Mouse (Mus musculus): Measurements from ENCODE around the gene Arpp19.

DNA sequence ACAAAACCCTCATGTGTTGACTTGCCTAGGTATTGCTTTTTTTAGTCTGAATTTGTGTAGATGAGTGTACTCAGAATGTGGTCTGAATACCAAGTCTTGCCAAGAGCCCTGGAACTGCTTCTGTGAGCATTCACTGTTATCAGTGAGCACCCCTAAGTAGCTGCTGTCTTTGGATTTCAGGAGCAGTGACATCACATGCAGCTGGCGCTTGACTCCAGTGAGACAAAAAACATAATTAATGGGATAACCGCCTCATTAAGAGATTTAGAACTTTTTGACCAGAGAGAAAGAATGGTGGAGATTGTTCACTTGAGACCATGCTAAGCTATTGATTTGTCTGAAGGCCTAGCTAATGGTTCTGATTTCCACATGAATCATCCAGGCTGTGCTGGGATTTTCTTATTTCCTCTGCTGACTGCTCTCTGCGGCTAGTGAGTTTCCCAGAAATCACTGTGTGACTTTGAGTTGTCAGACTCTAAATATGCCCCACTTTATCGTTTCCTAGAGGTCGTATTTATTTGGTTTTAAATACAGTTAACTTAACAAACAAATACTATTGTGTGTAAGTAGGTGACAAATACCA lies 47.9 kb downstream of the Arpp19 start:
- TF ChIP-seq CTCF (IDR thresholded peaks at IDR 0.05; ENCODE audit: low read depth) (no peak), EP300 (IDR thresholded peaks at IDR 0.05; ENCODE audit: low read depth) (no peak)
